Mouse (Mus musculus) hindbrain, embryonic 12.5 days (tissue): ENCODE data around the gene Gm45785. TPM values are rescaled to one million over a fixed set of nuclear protein-coding genes. Genes with fewer than 3 reads are reported as not detected.

Source experiments
- ATAC-seq: fragments of 200-750 bp; cut with Nextera tagmentation; 2 replicates; pipeline ENCODE4 v1.8.0; 2017; ENCODE audit warnings: moderate TSS enrichment; ENCODE audit not compliant: low FRiP score
- H3K27ac ChIP-seq: fragments of 300-500 bp; sonication (generic); 2 replicates; pipeline ENCODE4 v1.5.1; 2016; ENCODE audit warnings: mild to moderate bottlenecking
- H3K27me3 ChIP-seq: fragments of 300-500 bp; sonication (generic); 2 replicates; pipeline ENCODE4 v1.6.1; 2016; ENCODE audit warnings: mild to moderate bottlenecking
- H3K36me3 ChIP-seq: fragments of 300-500 bp; sonication (generic); 2 replicates; pipeline ENCODE4 v1.6.1; 2016; ENCODE audit warnings: mild to moderate bottlenecking
- H3K4me1 ChIP-seq: fragments of 300-500 bp; sonication (generic); 2 replicates; pipeline ENCODE4 v1.6.1; 2016
- H3K4me2 ChIP-seq: fragments of 300-500 bp; sonication (generic); replicated peaks from 2 replicates; pipeline ENCODE4 v1.6.1; 2016; ENCODE audit warnings: mild to moderate bottlenecking
- H3K4me3 ChIP-seq: fragments of 300-500 bp; sonication (generic); 2 replicates; pipeline ENCODE4 v1.5.1; 2016; ENCODE audit warnings: mild to moderate bottlenecking
- H3K9ac ChIP-seq: fragments of 300-500 bp; sonication (generic); 2 replicates; pipeline ENCODE4 v1.6.1; 2016; ENCODE audit warnings: mild to moderate bottlenecking, moderate library complexity
- H3K9me3 ChIP-seq: fragments of 300-500 bp; sonication (generic); replicated peaks from 2 replicates; pipeline ENCODE4 v1.6.1; 2016; ENCODE audit warnings: mild to moderate bottlenecking
- WGBS: fragments of 180-500 bp; shearing (Covaris S2); methylation state at CpG from one replicate; pipeline ENCODE4 v1.1.7; 2016; 5-methylcytosine and 5-hydroxymethylcytosine counted together
- polyA plus RNA-seq: library from polyadenylated mRNA; unstranded; fragments of >200 nt; fragmentation: Nextera tagmentation; extraction: Ambion mirVana; gene quantifications from 2 replicates; pipeline ENCODE4 v1.2.1, GENCODE M21; 2016

The Gm45785 gene
- polyA plus RNA-seq, 1 experiment from 2014 or later = not detected

- H3K27me3 ChIP-seq = peaks cover 15% of the 10 kb centered on the region
- no peak overlapping the region for H3K4me3 ChIP-seq
- H3K4me1 ChIP-seq = no peaks in the 10 kb centered on the region
- no peak overlapping the region for H3K9ac ChIP-seq
- H3K36me3 ChIP-seq = no peaks in the 10 kb centered on the region
- H3K4me2 ChIP-seq = no peak overlapping the region
- 48% methylated on average over 18 of the region's 19 CpGs for WGBS
- no peak for ATAC-seq
- no peaks in the 10 kb centered on the region for H3K9me3 ChIP-seq
- H3K27ac ChIP-seq = no peak overlapping the region
Observed at GRCm38 (mm10) chr7:140840750-140841735, 15.1 kb downstream of the Gm45785 start.

- no peak overlapping the region for H3K27ac ChIP-seq
- no peaks in the 10 kb centered on the region for H3K36me3 ChIP-seq
- H3K27me3 ChIP-seq = peaks cover 9% of the 10 kb centered on the region
- no peaks in the 10 kb centered on the region for H3K9me3 ChIP-seq
- H3K4me2 ChIP-seq = no peak overlapping the region
- no peak overlapping the region for H3K4me3 ChIP-seq
- no peaks in the 10 kb centered on the region for H3K4me1 ChIP-seq
- no peak overlapping the region for H3K9ac ChIP-seq
- no peak for ATAC-seq
- 65% methylated on average over 5 of the region's 5 CpGs for WGBS
Observed at GRCm38 (mm10) chr7:140839556-140839955, 16.6 kb downstream of the Gm45785 start.

- no peak for ATAC-seq
- WGBS = 87% methylated on average over 9 of the region's 9 CpGs
- Histone ChIP-seq H3K27me3 (peaks cover 4% of the 10 kb centered on the region), H3K4me2 (no peak overlapping the region), H3K9ac (no peak overlapping the region), H3K4me1 (no peaks in the 10 kb centered on the region), H3K36me3 (no peaks in the 10 kb centered on the region), H3K4me3 (no peak overlapping the region), H3K27ac (no peak overlapping the region), H3K9me3 (no peaks in the 10 kb centered on the region)
Observed at GRCm38 (mm10) chr7:140836243-140837115, 19.7 kb downstream of the Gm45785 start.

- no peaks in the 10 kb centered on the region for H3K9me3 ChIP-seq
- no peaks in the 10 kb centered on the region; the same call in 1 of the 2 replicates for H3K27me3 ChIP-seq
- H3K4me1 ChIP-seq = no peaks in the 10 kb centered on the region
- no peak overlapping the region for H3K4me3 ChIP-seq
- 81% methylated on average over 2 of the region's 2 CpGs for WGBS
- no peak for ATAC-seq
- H3K27ac ChIP-seq = no peak overlapping the region
- no peak overlapping the region for H3K9ac ChIP-seq
- no peaks in the 10 kb centered on the region for H3K36me3 ChIP-seq
- no peak overlapping the region for H3K4me2 ChIP-seq
Observed at GRCm38 (mm10) chr7:140835758-140836087, 20.4 kb downstream of the Gm45785 start.

GRCm38 (mm10) chr7:140834968-140835757, 21.0 kb downstream of the Gm45785 start, which contains the start of gene Urah:
Urah (plus strand) TSS chr7:140835018.
- no peaks in the 10 kb centered on the region for H3K4me1 ChIP-seq
- no peaks in the 10 kb centered on the region for H3K36me3 ChIP-seq
- 49% methylated on average over 20 of the region's 20 CpGs for WGBS
- H3K27me3 ChIP-seq = no peaks in the 10 kb centered on the region; the same call in 1 of the 2 replicates
- no peak for ATAC-seq
- H3K9me3 ChIP-seq = no peaks in the 10 kb centered on the region
- no peak within 1 kb of the TSS for H3K27ac ChIP-seq
- H3K9ac ChIP-seq = no peak within 1 kb of the TSS
- H3K4me2 ChIP-seq = no peak within 1 kb of the TSS
- no peak within 1 kb of the TSS for H3K4me3 ChIP-seq

GRCm38 (mm10) chr7:140833341-140833740, 22.8 kb downstream of the Gm45785 start:
- Histone ChIP-seq H3K4me2 (no peak overlapping the region), H3K9ac (no peak overlapping the region), H3K27ac (no peak overlapping the region), H3K27me3 (no peaks in the 10 kb centered on the region; the same call in 1 of the 2 replicates), H3K9me3 (no peaks in the 10 kb centered on the region), H3K4me1 (no peaks in the 10 kb centered on the region), H3K36me3 (no peaks in the 10 kb centered on the region), H3K4me3 (no peak overlapping the region)
- 84% methylated on average over 4 of the region's 4 CpGs for WGBS
- no peak for ATAC-seq

GRCm38 (mm10) chr7:140831447-140831846, 24.7 kb downstream of the Gm45785 start:
- no peaks in the 10 kb centered on the region for H3K9me3 ChIP-seq
- no peak overlapping the region for H3K4me2 ChIP-seq
- H3K9ac ChIP-seq = no peak overlapping the region
- no peaks in the 10 kb centered on the region for H3K4me1 ChIP-seq
- H3K27me3 ChIP-seq = no peaks in the 10 kb centered on the region; the same call in 1 of the 2 replicates
- H3K27ac ChIP-seq = no peak overlapping the region
- H3K4me3 ChIP-seq = no peak overlapping the region
- H3K36me3 ChIP-seq = no peaks in the 10 kb centered on the region
- 76% methylated on average over 6 of the region's 6 CpGs for WGBS
- ATAC-seq = no peak

- H3K9ac ChIP-seq = no peak overlapping the region
- no peak for ATAC-seq
- WGBS = 40% methylated on average over 8 of the region's 8 CpGs
Observed at GRCm38 (mm10) chr7:140828171-140828881, 27.8 kb downstream of the Gm45785 start.

GRCm38 (mm10) chr7:140822731-140823130, 33.4 kb downstream of the Gm45785 start:
- Histone ChIP-seq H3K4me3 (no peak overlapping the region), H3K9ac (no peak overlapping the region), H3K4me2 (no peak overlapping the region), H3K9me3 (no peaks in the 10 kb centered on the region), H3K4me1 (peaks cover 2% of the 10 kb centered on the region; the same call in 1 of the 2 replicates), H3K27me3 (no peaks in the 10 kb centered on the region), H3K27ac (no peak overlapping the region), H3K36me3 (no peaks in the 10 kb centered on the region)
- ATAC-seq = no peak
- 93% methylated on average over 4 of the region's 4 CpGs for WGBS

More at GRCm38 (mm10) chr7:140828171-140828881, 27.8 kb downstream of the Gm45785 start:
- no peak overlapping the region for H3K27ac ChIP-seq
- no peak overlapping the region for H3K4me3 ChIP-seq
- no peaks in the 10 kb centered on the region for H3K9me3 ChIP-seq
- no peaks in the 10 kb centered on the region for H3K4me1 ChIP-seq
- no peaks in the 10 kb centered on the region for H3K36me3 ChIP-seq
- H3K27me3 ChIP-seq = no peaks in the 10 kb centered on the region
- no peak overlapping the region for H3K4me2 ChIP-seq

GRCm38 (mm10) chr7:140821653-140822329, 34.3 kb downstream of the Gm45785 start, which contains the start of gene Zfp941:
Zfp941 (minus strand) TSS chr7:140822178.
- Histone ChIP-seq H3K27ac (peak within 1 kb of the TSS; percentile 83), H3K36me3 (no peaks in the 10 kb centered on the region), H3K4me3 (peak within 1 kb of the TSS; percentile 55), H3K9me3 (no peaks in the 10 kb centered on the region), H3K4me2 (peak within 1 kb of the TSS; percentile 65), H3K27me3 (no peaks in the 10 kb centered on the region), H3K4me1 (peaks cover 2% of the 10 kb centered on the region; the same call in 1 of the 2 replicates), H3K9ac (peak within 1 kb of the TSS; percentile 72)
- WGBS = 3% methylated on average over 21 of the region's 21 CpGs
- ATAC-seq = peak; percentile 94

- 49% methylated on average over 5 of the region's 5 CpGs for WGBS
- H3K9ac ChIP-seq = peak overlapping the region; percentile 72
Observed at GRCm38 (mm10) chr7:140821305-140821652, 34.9 kb downstream of the Gm45785 start.

More at GRCm38 (mm10) chr7:140821305-140821652, 34.9 kb downstream of the Gm45785 start:
- Histone ChIP-seq H3K27ac (peak overlapping the region; percentile 83; the same call in 1 of the 2 replicates), H3K4me1 (peaks cover 2% of the 10 kb centered on the region; the same call in 1 of the 2 replicates), H3K9me3 (no peaks in the 10 kb centered on the region), H3K4me2 (peak overlapping the region; percentile 65), H3K27me3 (no peaks in the 10 kb centered on the region), H3K36me3 (no peaks in the 10 kb centered on the region), H3K4me3 (peak overlapping the region; percentile 55)
- peak; percentile 55 for ATAC-seq
